Mouse (Mus musculus) megakaryocyte, embryonic 14.5 days (primary cell): ENCODE measurements around the gene Jmjd1c.

ENCODE experiments used
- FLI1 ChIP-seq: IDR thresholded peaks from 2 replicates; pipeline ENCODE4 v1.6.1; 2012; ENCODE audit warnings: low read length, inconsistent platforms, mixed read lengths
- GATA1 ChIP-seq: IDR thresholded peaks from 3 replicates; pipeline ENCODE4 v1.6.1; 2012; ENCODE audit warnings: mixed read lengths, low read length, inconsistent platforms, borderline replicate concordance

GRCm38 (mm10) chr10:67298856-67299255 is 202.9 kb downstream of the Jmjd1c start:
- TF ChIP-seq GATA1 = no peak
- no peak for TF ChIP-seq FLI1
